Mouse (Mus musculus): Measurements from ENCODE around the gene H2-D1. TPM values are rescaled to one million over a fixed set of nuclear protein-coding genes. Genes with fewer than 3 reads are reported as not detected.

The H2-D1 gene
- total and polyA plus RNA-seq, 3 experiments = 659 to 944 (median 880) TPM

DNA sequence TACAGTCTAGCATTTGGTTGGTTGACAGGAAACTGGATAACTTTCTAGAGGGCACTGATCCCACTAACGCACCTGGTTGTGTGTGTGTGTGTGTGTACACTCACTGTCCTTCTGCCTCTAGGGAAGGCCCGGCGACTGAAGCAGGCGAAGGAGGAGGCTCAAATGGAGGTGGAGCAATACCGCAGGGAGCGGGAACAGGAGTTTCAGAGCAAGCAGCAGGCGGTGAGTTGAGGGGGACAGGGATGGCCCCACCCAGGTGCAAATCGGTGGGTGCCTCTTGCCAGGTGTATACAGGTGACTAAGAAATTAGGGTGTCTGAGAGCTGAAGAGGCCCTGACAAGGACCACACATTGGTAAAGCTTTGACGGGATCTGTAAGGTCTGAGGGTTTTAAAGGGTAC is 25.5 kb upstream of the H2-D1 start:
- Histone ChIP-seq H3K4me3 (replicated peaks in 1 of 3; ENCODE audit: low read depth in 2 of 3, low read length in 2 of 3, poor library complexity in 1 of 3) (no peak overlapping the region), H3K4me1 (ENCODE audit: control insufficient read depth in 1 of 2, insufficient read depth in 2 of 2) (peaks cover 5 to 42% of the 10 kb centered on the region in 2 experiments), H3K36me3 (replicated peaks in 1 of 2; ENCODE audit: control insufficient read depth in 1 of 2, insufficient read depth in 1 of 2, low read length in 1 of 2) (peaks cover 0 to 25% of the 10 kb centered on the region in 2 experiments), H3K27me3 (replicated peaks) (no peaks in the 10 kb centered on the region), H3K9me3 (replicated peaks; ENCODE audit: low read length) (no peaks in the 10 kb centered on the region), H3K27ac (ENCODE audit: insufficient read depth, low read depth) (no peak overlapping the region), H3K79me2 (replicated peaks; ENCODE audit: control insufficient read depth, extremely low read depth, insufficient read depth, poor library complexity, severe bottlenecking) (peaks cover 21% of the 10 kb centered on the region), H3K4me2 (ENCODE audit: insufficient read depth, low read depth, poor library complexity, severe bottlenecking) (no peak overlapping the region), H3K9ac (ENCODE audit: insufficient read depth, low read depth) (no peak overlapping the region)
- TF ChIP-seq SIN3A (IDR thresholded peaks at IDR 0.05; ENCODE audit: low read length) = no peak
- no peak for TF ChIP-seq USF1 (IDR thresholded peaks at IDR 0.05; ENCODE audit: low read depth, low read length)
- TF ChIP-seq CHD1 (IDR thresholded peaks at IDR 0.05; ENCODE audit: low read depth, low read length) = no peak
- no peak for TF ChIP-seq POLR2A (IDR thresholded peaks at IDR 0.05; ENCODE audit: low read depth, low read length)
- TF ChIP-seq SMC3 (IDR thresholded peaks at IDR 0.05; ENCODE audit: low read depth, low read length) = no peak
- no peak for TF ChIP-seq MYC (IDR thresholded peaks at IDR 0.05; ENCODE audit: low read depth, low read length)
- TF ChIP-seq BHLHE40 (IDR thresholded peaks at IDR 0.05; ENCODE audit: low read depth, low read length) = no peak
- no peak for TF ChIP-seq GABPA (IDR thresholded peaks at IDR 0.05; ENCODE audit: insufficient replicate concordance, low read depth, low read length)
- TF ChIP-seq USF2 (conservative IDR thresholded peaks at IDR 0.05; ENCODE audit: low read depth, low read length) = no peak
- TF ChIP-seq ZNF384 (IDR thresholded peaks at IDR 0.05; ENCODE audit: low read depth, low read length) = no peak
- no peak for TF ChIP-seq KAT2A (IDR thresholded peaks at IDR 0.05; ENCODE audit: insufficient replicate concordance, low read length)
- DNase-seq (ENCODE audit: extremely low read depth) = no peak
- dilution Hi-C loops (cut with MboI; ENCODE audit: extremely low pct_ligation_motif_present, extremely low pct_unique_long_range_greater_than_20kb, low sequenced_read_pairs) (no loop called here), in situ Hi-C loops (cut with MboI; ENCODE audit: low pct_ligation_motif_present, low pct_unique_long_range_greater_than_20kb, low sequenced_read_pairs) (loop anchor here (10.0 kb wide), 1 partner anchor 222 kb away; the partner anchor contains the start of gene Vwa7)

DNA sequence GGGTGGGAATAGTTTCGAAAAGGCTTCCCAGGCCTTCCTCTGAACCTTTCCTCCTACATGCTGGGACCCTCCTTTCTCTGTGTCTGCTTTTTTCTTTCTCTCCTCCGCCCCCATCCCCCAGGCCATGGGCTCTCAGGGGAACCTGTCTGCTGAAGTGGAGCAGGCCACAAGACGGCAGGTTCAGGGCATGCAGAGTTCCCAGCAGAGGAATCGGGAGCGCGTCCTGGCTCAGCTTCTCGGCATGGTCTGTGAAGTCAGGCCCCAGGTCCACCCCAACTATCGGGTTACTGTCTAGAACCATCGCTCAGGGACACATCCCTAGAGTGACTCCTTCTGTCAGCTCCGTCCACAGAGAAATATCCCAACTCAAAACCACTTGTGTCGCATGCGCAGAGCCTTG is 25.0 kb upstream of the H2-D1 start:
- dilution Hi-C loops (cut with MboI; ENCODE audit: extremely low pct_ligation_motif_present, extremely low pct_unique_long_range_greater_than_20kb, low sequenced_read_pairs) = no loop called here
- no peak overlapping the region for H3K27ac ChIP-seq (ENCODE audit: insufficient read depth, low read depth)
- peaks cover 26% of the 10 kb centered on the region for H3K79me2 ChIP-seq (replicated peaks; ENCODE audit: control insufficient read depth, extremely low read depth, insufficient read depth, poor library complexity, severe bottlenecking)
- peaks cover 0 to 23% of the 10 kb centered on the region in 2 experiments for H3K36me3 ChIP-seq (replicated peaks in 1 of 2; ENCODE audit: control insufficient read depth in 1 of 2, insufficient read depth in 1 of 2, low read length in 1 of 2)
- TF ChIP-seq GABPA (IDR thresholded peaks at IDR 0.05; ENCODE audit: insufficient replicate concordance, low read depth, low read length) (no peak), JUND (conservative IDR thresholded peaks at IDR 0.05; ENCODE audit: low read depth, low read length) (no peak), IRF4 (IDR thresholded peaks at IDR 0.05; ENCODE audit: low read depth, low read length) (no peak), BHLHE40 (IDR thresholded peaks at IDR 0.05; ENCODE audit: low read depth, low read length) (no peak), ETS1 (conservative IDR thresholded peaks at IDR 0.05; ENCODE audit: low read depth, low read length) (no peak)
- H3K27me3 ChIP-seq (replicated peaks) = no peaks in the 10 kb centered on the region
- H3K9me3 ChIP-seq (replicated peaks; ENCODE audit: low read length) = no peaks in the 10 kb centered on the region
- H3K4me3 ChIP-seq (replicated peaks in 1 of 3; ENCODE audit: low read depth in 2 of 3, low read length in 2 of 3, poor library complexity in 1 of 3) = no peak overlapping the region
- in situ Hi-C loops (cut with MboI; ENCODE audit: low pct_ligation_motif_present, low pct_unique_long_range_greater_than_20kb, low sequenced_read_pairs) = loop anchor here (10.0 kb wide), 1 partner anchor 223 kb away; the partner anchor contains the start of gene Vwa7
- peaks cover 3 to 38% of the 10 kb centered on the region in 2 experiments for H3K4me1 ChIP-seq (ENCODE audit: control insufficient read depth in 1 of 2, insufficient read depth in 2 of 2)
- no peak for DNase-seq (ENCODE audit: extremely low read depth)
- no peak overlapping the region for H3K9ac ChIP-seq (ENCODE audit: insufficient read depth, low read depth)
- H3K4me2 ChIP-seq (ENCODE audit: insufficient read depth, low read depth, poor library complexity, severe bottlenecking) = no peak overlapping the region

Measured in CH12.LX (cell line).